Mouse (Mus musculus): ENCODE measurements around the gene Tmbim1. TPM values are rescaled to one million over a fixed set of nuclear protein-coding genes. Genes with fewer than 3 reads are reported as not detected.
A peak's percentile ranks its signal among the peaks of the same experiment; 100 is the strongest.

Tmbim1 gene
- polyA plus RNA-seq, 1 experiment from 2014 or later: 4.4 TPM

GRCm38 (mm10) chr1:74316114-74316827 is 10.8 kb upstream of the Tmbim1 start:
- Histone ChIP-seq H3K4me2 (no peak overlapping the region), H3K9ac (no peak overlapping the region), H3K27ac (no peak overlapping the region), H3K9me3 (replicated peaks) (no peaks in the 10 kb centered on the region), H3K27me3 (no peaks in the 10 kb centered on the region), H3K4me3 (no peak overlapping the region), H3K4me1 (no peaks in the 10 kb centered on the region), H3K36me3 (ENCODE audit: poor library complexity, severe bottlenecking) (no peaks in the 10 kb centered on the region)
- ATAC-seq: no peak
- WGBS: 78% methylated on average over 4 of the region's 4 CpGs

- Histone ChIP-seq H3K27me3 (no peaks in the 10 kb centered on the region), H3K9ac (no peak overlapping the region), H3K36me3 (ENCODE audit: poor library complexity, severe bottlenecking) (no peaks in the 10 kb centered on the region), H3K4me3 (no peak overlapping the region), H3K4me1 (no peaks in the 10 kb centered on the region), H3K9me3 (replicated peaks) (no peaks in the 10 kb centered on the region), H3K4me2 (no peak overlapping the region), H3K27ac (no peak overlapping the region)
- 88% methylated on average over 3 of the region's 3 CpGs for WGBS
- ATAC-seq: no peak
Measured at GRCm38 (mm10) chr1:74314796-74315195, 9.4 kb upstream of the Tmbim1 start.

GRCm38 (mm10) chr1:74313049-74313692 is 7.7 kb upstream of the Tmbim1 start:
- Histone ChIP-seq H3K27me3 (no peaks in the 10 kb centered on the region), H3K36me3 (ENCODE audit: poor library complexity, severe bottlenecking) (no peaks in the 10 kb centered on the region)
- peak; percentile 72 for ATAC-seq

GRCm38 (mm10) chr1:74309767-74310166 is 4.3 kb upstream of the Tmbim1 start:
- Histone ChIP-seq H3K27me3 (0 out of 2 replicates have a peak, but pooled peaks cover 3% of the 10 kb centered on the region), H3K4me1 (no peaks in the 10 kb centered on the region), H3K4me3 (no peak overlapping the region), H3K36me3 (ENCODE audit: poor library complexity, severe bottlenecking) (no peaks in the 10 kb centered on the region), H3K27ac (no peak overlapping the region), H3K4me2 (no peak overlapping the region), H3K9ac (no peak overlapping the region), H3K9me3 (replicated peaks) (no peaks in the 10 kb centered on the region)
- no peak for ATAC-seq
- 55% methylated on average over 3 of the region's 3 CpGs for WGBS

More at GRCm38 (mm10) chr1:74313049-74313692, 7.7 kb upstream of the Tmbim1 start:
- no peaks in the 10 kb centered on the region for H3K9me3 ChIP-seq (replicated peaks)
- 5% methylated on average over 3 of the region's 3 CpGs for WGBS
- no peak overlapping the region for H3K27ac ChIP-seq
- H3K4me2 ChIP-seq: no peak overlapping the region
- no peaks in the 10 kb centered on the region for H3K4me1 ChIP-seq
- no peak overlapping the region for H3K4me3 ChIP-seq
- H3K9ac ChIP-seq: no peak overlapping the region

- H3K36me3 ChIP-seq (ENCODE audit: poor library complexity, severe bottlenecking): no peaks in the 10 kb centered on the region
- H3K27me3 ChIP-seq: peaks cover 15% of the 10 kb centered on the region
- no peak overlapping the region for H3K4me3 ChIP-seq
- H3K27ac ChIP-seq: no peak overlapping the region
- 79% methylated on average over 10 of the region's 10 CpGs for WGBS
- no peak for ATAC-seq
- no peaks in the 10 kb centered on the region for H3K9me3 ChIP-seq (replicated peaks)
- H3K4me1 ChIP-seq: peaks cover 12% of the 10 kb centered on the region
- H3K9ac ChIP-seq: no peak overlapping the region
- no peak overlapping the region for H3K4me2 ChIP-seq
Measured at GRCm38 (mm10) chr1:74308001-74308964, 2.9 kb upstream of the Tmbim1 start.

- no peak for ATAC-seq
- no peak overlapping the region for H3K4me2 ChIP-seq
- no peaks in the 10 kb centered on the region for H3K36me3 ChIP-seq (ENCODE audit: poor library complexity, severe bottlenecking)
- no peak overlapping the region for H3K9ac ChIP-seq
- 97% methylated on average over 1 of the region's 1 CpGs for WGBS
- H3K4me1 ChIP-seq: peaks cover 12% of the 10 kb centered on the region
- no peaks in the 10 kb centered on the region for H3K9me3 ChIP-seq (replicated peaks)
- H3K4me3 ChIP-seq: no peak overlapping the region
- peaks cover 21% of the 10 kb centered on the region for H3K27me3 ChIP-seq
- H3K27ac ChIP-seq: no peak overlapping the region
Measured at GRCm38 (mm10) chr1:74307146-74307545, 1.7 kb upstream of the Tmbim1 start.

GRCm38 (mm10) chr1:74304946-74305345 is 476 bp downstream of the Tmbim1 start:
- no peaks in the 10 kb centered on the region for H3K36me3 ChIP-seq (ENCODE audit: poor library complexity, severe bottlenecking)
- H3K4me3 ChIP-seq: no peak overlapping the region
- no peak overlapping the region for H3K9ac ChIP-seq
- peaks cover 12% of the 10 kb centered on the region for H3K4me1 ChIP-seq
- no peak overlapping the region for H3K27ac ChIP-seq
- no peak overlapping the region for H3K4me2 ChIP-seq
- no peak for ATAC-seq
- 78% methylated on average over 4 of the region's 4 CpGs for WGBS
- peaks cover 21% of the 10 kb centered on the region for H3K27me3 ChIP-seq
- no peaks in the 10 kb centered on the region for H3K9me3 ChIP-seq (replicated peaks)

- 12% methylated on average over 12 of the region's 12 CpGs for WGBS
- no peak for ATAC-seq
- Histone ChIP-seq H3K27ac (no peak overlapping the region), H3K36me3 (ENCODE audit: poor library complexity, severe bottlenecking) (no peaks in the 10 kb centered on the region), H3K9ac (peak overlapping the region; percentile 62; the same call in 1 of the 2 replicates), H3K4me1 (peaks cover 12% of the 10 kb centered on the region), H3K9me3 (replicated peaks) (no peaks in the 10 kb centered on the region), H3K27me3 (peaks cover 21% of the 10 kb centered on the region), H3K4me3 (peak overlapping the region; percentile 46), H3K4me2 (peak overlapping the region; percentile 69)
Measured at GRCm38 (mm10) chr1:74304339-74304790, 1.1 kb downstream of the Tmbim1 start.

- H3K4me1 ChIP-seq: peaks cover 12% of the 10 kb centered on the region
- H3K9ac ChIP-seq: peak overlapping the region; percentile 62
- H3K27ac ChIP-seq: no peak overlapping the region
- H3K9me3 ChIP-seq (replicated peaks): no peaks in the 10 kb centered on the region
- WGBS: under 1% methylated on average over 53 of the region's 56 CpGs
- peak; percentile 78 for ATAC-seq
- H3K4me2 ChIP-seq: peak overlapping the region; percentile 69
- H3K27me3 ChIP-seq: peaks cover 21% of the 10 kb centered on the region
- peak overlapping the region; percentile 46 for H3K4me3 ChIP-seq
- no peaks in the 10 kb centered on the region for H3K36me3 ChIP-seq (ENCODE audit: poor library complexity, severe bottlenecking)
Measured at GRCm38 (mm10) chr1:74303509-74304338, 1.7 kb downstream of the Tmbim1 start.

- ATAC-seq: no peak
- Histone ChIP-seq H3K36me3 (ENCODE audit: poor library complexity, severe bottlenecking) (no peaks in the 10 kb centered on the region), H3K27me3 (peaks cover 21% of the 10 kb centered on the region), H3K9me3 (replicated peaks) (no peaks in the 10 kb centered on the region), H3K4me1 (peaks cover 12% of the 10 kb centered on the region), H3K4me3 (no peak overlapping the region), H3K9ac (no peak overlapping the region), H3K27ac (no peak overlapping the region), H3K4me2 (no peak overlapping the region)
- WGBS: 80% methylated on average over 2 of the region's 2 CpGs
Measured at GRCm38 (mm10) chr1:74302835-74303234, 2.6 kb downstream of the Tmbim1 start.

- Histone ChIP-seq H3K27me3 (peaks cover 21% of the 10 kb centered on the region), H3K36me3 (ENCODE audit: poor library complexity, severe bottlenecking) (no peaks in the 10 kb centered on the region), H3K9ac (no peak overlapping the region), H3K27ac (no peak overlapping the region), H3K4me2 (no peak overlapping the region), H3K9me3 (replicated peaks) (no peaks in the 10 kb centered on the region), H3K4me1 (peaks cover 12% of the 10 kb centered on the region), H3K4me3 (no peak overlapping the region)
- ATAC-seq: no peak
- WGBS: 89% methylated on average over 7 of the region's 7 CpGs
Measured at GRCm38 (mm10) chr1:74302229-74302628, 3.2 kb downstream of the Tmbim1 start.

Data from forebrain, embryonic 13.5 days (tissue).